Comparison of ENCODE assay signal across 19 mouse cellular contexts in genomic region chr17:79563067-79563620, GRCm38 (mm10). TPM values are rescaled to one million over a fixed set of nuclear protein-coding genes. Genes with fewer than 3 reads are reported as not detected.
A peak's percentile ranks its signal among the peaks of the same experiment; 100 is the strongest.
DNase-seq lines count a peak whose midpoint lies in the region; ATAC-seq and TF ChIP-seq lines count a peak whose summit lies in the region.
"Had no signal": no experiment of that assay in that cellular context is flagged by ENCODE, and none has a peak within 500 bp of the region (broad histone marks: within the 10 kb centered on the region; RNA-seq: fewer than 3 reads in every experiment).

No protein-coding gene starts in this region.

- WGBS in lung, embryonic 14.5 days = 63% methylated on average over 7 of the region's 7 CpGs
- 29% methylated on average over 7 of the region's 7 CpGs for WGBS in neural tube, embryonic 14.5 days

- no peak for ATAC-seq in lung, embryonic 14.5 days (ENCODE audit: insufficient read depth)
- peak; percentile 11; the same call in 1 of the 2 replicates for ATAC-seq in neural tube, embryonic 14.5 days (ENCODE audit: low read depth)
- ATAC-seq in inflammation-experienced regulatory T-cells, adult 6 months = no peak

- no peak for TF ChIP-seq CTCF in lung, embryonic 14.5 days (IDR thresholded peaks at IDR 0.05; ENCODE audit: low read depth)
- TF ChIP-seq CTCF in brain, embryonic 14.5 days (IDR thresholded peaks at IDR 0.05; ENCODE audit: borderline replicate concordance, extremely low read depth, insufficient read depth, insufficient read length) = no peak

- H3K36me3 ChIP-seq in lung, embryonic 14.5 days (ENCODE audit: insufficient read depth) = no peaks in the 10 kb centered on the region
- H3K36me3 ChIP-seq in neural tube, embryonic 14.5 days (ENCODE audit: control insufficient read depth, insufficient read depth, low read length) = no peaks in the 10 kb centered on the region
- H3K36me3 ChIP-seq: embryonic facial prominence, embryonic 13.5 days; hindbrain, embryonic 13.5 days; limb, embryonic 15.5 days had no signal

- no peak overlapping the region for H3K27ac ChIP-seq in lung, embryonic 14.5 days (ENCODE audit: low read depth)
- H3K27ac ChIP-seq in neural tube, embryonic 14.5 days (ENCODE audit: low read depth, low read length) = no peak overlapping the region
- H3K27ac ChIP-seq: embryonic facial prominence, embryonic 13.5 days; hindbrain, embryonic 13.5 days; limb, embryonic 15.5 days had no signal

- H3K9me3 ChIP-seq in lung, embryonic 14.5 days (ENCODE audit: low read depth, low read length) = peaks cover 17% of the 10 kb centered on the region; the same call in 1 of the 2 replicates
- 0 out of 2 replicates have a peak, but pooled peaks cover 3% of the 10 kb centered on the region for H3K9me3 ChIP-seq in neural tube, embryonic 14.5 days (ENCODE audit: control insufficient read depth, low read length)

- peak; percentile 44 for DNase-seq in heart, adult 11 months
- DNase-seq in heart, adult 8-10 months (ENCODE audit: low spot score) = no peak
- peak; percentile 15 for DNase-seq in lung, embryonic 14.5 days
- DNase-seq in lung, postnatal 14 days = no peak
- DNase-seq in brain, embryonic 14.5 days (ENCODE audit: low read depth) = peak; percentile 63
- DNase-seq in liver = no peak
- DNase-seq: B cell, adult 2 months; cerebellum, adult 11-12 months; cerebellum, postnatal 36 days; gastrocnemius, postnatal 36 days; kidney, adult 18-20 months; kidney, postnatal 14 days; layer of hippocampus, adult 9-11 months; lung, adult 2 months had no signal

- H3K9ac ChIP-seq in lung, embryonic 14.5 days = no peak overlapping the region
- no peak overlapping the region for H3K9ac ChIP-seq in neural tube, embryonic 14.5 days (replicated peaks; ENCODE audit: low read depth, low read length)
- H3K9ac ChIP-seq: embryonic facial prominence, embryonic 13.5 days; hindbrain, embryonic 13.5 days; limb, embryonic 15.5 days had no signal

- H3K4me2 ChIP-seq in lung, embryonic 14.5 days = no peak overlapping the region
- no peak overlapping the region for H3K4me2 ChIP-seq in neural tube, embryonic 14.5 days (ENCODE audit: low read depth, low read length)
- H3K4me2 ChIP-seq: embryonic facial prominence, embryonic 13.5 days; hindbrain, embryonic 13.5 days; limb, embryonic 15.5 days had no signal

- H3K27me3 ChIP-seq in lung, embryonic 14.5 days (ENCODE audit: insufficient read depth, low read length) = no peaks in the 10 kb centered on the region
- H3K27me3 ChIP-seq in neural tube, embryonic 14.5 days (ENCODE audit: control insufficient read depth, insufficient read depth, low read length) = no peaks in the 10 kb centered on the region
- H3K27me3 ChIP-seq: embryonic facial prominence, embryonic 13.5 days; hindbrain, embryonic 13.5 days; limb, embryonic 15.5 days had no signal

- no peak for TF ChIP-seq POLR2A in brain, embryonic 14.5 days (IDR thresholded peaks at IDR 0.05; ENCODE audit: borderline replicate concordance, extremely low read depth, insufficient read depth, insufficient read length, poor library complexity, severe bottlenecking)

- H3K4me3 ChIP-seq in lung, embryonic 14.5 days (ENCODE audit: low read depth, low read length) = no peak overlapping the region
- H3K4me3 ChIP-seq in neural tube, embryonic 14.5 days (ENCODE audit: low read depth, low read length) = no peak overlapping the region
- H3K4me3 ChIP-seq: embryonic facial prominence, embryonic 13.5 days; hindbrain, embryonic 13.5 days; limb, embryonic 15.5 days had no signal

- H3K4me1 ChIP-seq in lung, embryonic 14.5 days (ENCODE audit: insufficient read depth) = peaks cover 5% of the 10 kb centered on the region; the same call in 1 of the 2 replicates
- H3K4me1 ChIP-seq in neural tube, embryonic 14.5 days (ENCODE audit: control insufficient read depth, insufficient read depth, low read length) = no peaks in the 10 kb centered on the region
- H3K4me1 ChIP-seq: hindbrain, embryonic 13.5 days had no signal

RNA-seq across cellular contexts. Expression of gene Rmdn2, which starts 48.5 kb away (rescaled TPM):
- total RNA-seq in heart, adult 8-10 months (2022) = 10 to 100 TPM in 3 of 4 experiments, 1 to 10 TPM in 1; 9.6 to 15.5 (median 14.7) TPM
- polyA plus RNA-seq in lung, embryonic 14.5 days (2014; fragmentation: Nextera tagmentation; extraction: Ambion mirVana) = 13.3 and 17.0 TPM in 2 replicates
- polyA plus RNA-seq in brain, embryonic 14.5 days (2012; rRNA removed) = 3.6 and 3.7 TPM in 2 replicates
- 9.9 and 11.0 TPM in 2 replicates for polyA plus RNA-seq in neural tube, embryonic 14.5 days (2014; fragmentation: Nextera tagmentation; extraction: Ambion mirVana)
- polyA plus RNA-seq in inflammation-experienced regulatory T-cells, adult 6 months (2017; shearing (Covaris generic)) = 10 to 100 TPM in 1 of 3 experiments, 1 to 10 TPM in 2; 3.2 to 19.9 (median 6.9) TPM

Comparison
In these comparisons a context has a peak if more than half of its experiments do, and no peak if none do; other contexts are left out.
1. DNase-seq: peak in heart, adult 11 months (single experiment), lung, embryonic 14.5 days (single experiment) and brain, embryonic 14.5 days (single experiment); none in heart, adult 8-10 months (single experiment), lung, postnatal 14 days (single experiment) and liver (single experiment).